ENCODE assay signal across 10 mouse cellular contexts in the genomic region with DNA sequence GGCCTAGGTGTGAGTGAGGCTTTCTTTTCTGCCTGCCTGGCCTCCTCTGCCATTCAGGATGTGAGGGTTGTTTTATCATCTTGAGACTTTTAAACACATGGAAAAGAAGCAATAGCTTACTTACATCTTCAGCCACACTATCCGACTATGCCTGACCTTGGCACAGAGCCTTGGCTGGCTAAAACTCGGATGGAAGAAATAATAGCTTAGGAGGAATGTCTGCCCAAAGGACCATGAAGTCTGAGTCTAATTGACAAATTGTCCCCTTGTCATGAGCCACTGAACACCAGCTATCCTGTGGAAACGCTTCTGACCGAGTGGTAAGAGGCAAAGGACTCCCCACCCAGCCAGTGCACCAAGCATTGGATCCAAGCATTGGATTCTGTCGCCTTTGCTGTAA. TPM values are rescaled to one million over a fixed set of nuclear protein-coding genes. Genes with fewer than 3 reads are reported as not detected.
DNase-seq lines count a peak whose midpoint lies in the region; ATAC-seq and TF ChIP-seq lines count a peak whose summit lies in the region.
"Had no signal": no experiment of that assay in that cellular context is flagged by ENCODE, and none has a peak within 500 bp of the region (broad histone marks: within the 10 kb centered on the region; RNA-seq: fewer than 3 reads in every experiment).

No protein-coding gene starts in this region.

- TF ChIP-seq CTCF in stomach, postnatal 0 days (IDR thresholded peaks at IDR 0.05; ENCODE audit: low read depth) = no peak

- no peak overlapping the region for H3K4me3 ChIP-seq in stomach, embryonic 16.5 days (replicated peaks; ENCODE audit: low read length)
- no peak overlapping the region for H3K4me3 ChIP-seq in stomach, postnatal 0 days (ENCODE audit: low read depth, low read length)

- peak; percentile 28 for DNase-seq in adrenal gland, postnatal 10 days
- DNase-seq in adrenal gland, adult (ENCODE audit: inconsistent age in 2 of 2, low spot score in 1 of 2) = no peak
- DNase-seq in kidney, adult 9 months = peak; percentile 10
- DNase-seq in kidney, adult 18-20 months = no peak
- DNase-seq in stomach, postnatal 0 days (ENCODE audit: low spot score) = no peak
- DNase-seq in frontal cortex, postnatal 14 days (ENCODE audit: low spot score in 2 of 2) = no peak
- no peak for DNase-seq in spleen, adult 12 weeks (ENCODE audit: low spot score)
- DNase-seq: thymus, adult 18-20 months had no signal

- peak overlapping the region; percentile 85; the same call in 1 of the 2 replicates for H3K27ac ChIP-seq in stomach, embryonic 16.5 days (ENCODE audit: low read length)
- no peak overlapping the region; the same call in 1 of the 2 replicates for H3K27ac ChIP-seq in stomach, postnatal 0 days (replicated peaks)

- peaks cover 10% of the 10 kb centered on the region; the same call in 1 of the 2 replicates for H3K36me3 ChIP-seq in stomach, embryonic 16.5 days (ENCODE audit: control insufficient read depth, insufficient read depth, low read length)
- peaks cover 3% of the 10 kb centered on the region; the same call in 1 of the 2 replicates for H3K36me3 ChIP-seq in stomach, postnatal 0 days (ENCODE audit: control insufficient read depth, insufficient read depth, low read length)

- no peak overlapping the region for H3K4me2 ChIP-seq in stomach, embryonic 16.5 days (ENCODE audit: low read depth, low read length)
- no peak overlapping the region for H3K4me2 ChIP-seq in stomach, postnatal 0 days (replicated peaks; ENCODE audit: low read depth)

- no peak for TF ChIP-seq EP300 in stomach, postnatal 0 days (optimal IDR thresholded peaks at IDR 0.05)

- 53% methylated on average over 5 of the region's 5 CpGs for WGBS in stomach, embryonic 16.5 days
- 61% methylated on average over 5 of the region's 5 CpGs for WGBS in stomach, postnatal 0 days

- no peak overlapping the region for H3K9ac ChIP-seq in stomach, embryonic 16.5 days (ENCODE audit: low read length)
- no peak overlapping the region for H3K9ac ChIP-seq in stomach, postnatal 0 days (ENCODE audit: low read length)
- H3K9ac ChIP-seq: forebrain, postnatal 0 days had no signal

- H3K4me1 ChIP-seq in stomach, embryonic 16.5 days (ENCODE audit: control insufficient read depth, insufficient read depth, low read length) = peaks cover 38% of the 10 kb centered on the region
- H3K4me1 ChIP-seq in stomach, postnatal 0 days (replicated peaks; ENCODE audit: control insufficient read depth, insufficient read depth) = peaks cover 17% of the 10 kb centered on the region

- no peak for ATAC-seq in stomach, embryonic 16.5 days (ENCODE audit: insufficient read depth, low FRiP score)
- no peak for ATAC-seq in stomach, postnatal 0 days (ENCODE audit: low FRiP score, low TSS enrichment)

- peaks cover 4% of the 10 kb centered on the region; the same call in 1 of the 2 replicates for H3K9me3 ChIP-seq in stomach, embryonic 16.5 days (replicated peaks; ENCODE audit: control insufficient read depth, low read length)
- 0 out of 2 replicates have a peak, but pooled peaks cover 3% of the 10 kb centered on the region for H3K9me3 ChIP-seq in stomach, postnatal 0 days (ENCODE audit: control insufficient read depth, low read length)

- H3K27me3 ChIP-seq in stomach, embryonic 16.5 days (ENCODE audit: control insufficient read depth, insufficient read depth, low read length) = no peaks in the 10 kb centered on the region
- H3K27me3 ChIP-seq in stomach, postnatal 0 days (ENCODE audit: control insufficient read depth, insufficient read depth, low read length) = no peaks in the 10 kb centered on the region

RNA-seq across cellular contexts. Expression of a gene that starts 57.5 kb away (rescaled TPM):
- 10 to 100 TPM; 29.4 to 34.9 TPM for total RNA-seq in adrenal gland, postnatal 10 days (2021)
- 7.8 and 8.0 TPM in 2 replicates for polyA plus RNA-seq in stomach, embryonic 16.5 days (2015; fragmentation: Nextera tagmentation; extraction: Ambion mirVana)
- 5.9 and 6.9 TPM in 2 replicates for polyA plus RNA-seq in stomach, postnatal 0 days (2015; fragmentation: Nextera tagmentation; extraction: Ambion mirVana)

Comparison
In these comparisons a context has a peak if more than half of its experiments do, and no peak if none do; other contexts are left out.
1. DNase-seq: peak in adrenal gland, postnatal 10 days (single experiment) and kidney, adult 9 months (single experiment); none in adrenal gland, adult (0 of 2), kidney, adult 18-20 months (single experiment), stomach, postnatal 0 days (single experiment), frontal cortex, postnatal 14 days (0 of 2) and spleen, adult 12 weeks (single experiment).